Mouse (Mus musculus): ENCODE data around the gene Il11. TPM values are rescaled to one million over a fixed set of nuclear protein-coding genes. Genes with fewer than 3 reads are reported as not detected.

Il11 gene
- total RNA-seq, 2 experiments from 2014 or later = 0.13 TPM; not detected in 1

- intact Hi-C loops (cut with DNase I; ENCODE audit: low total_unique reads) = loop anchor here (5.0 kb wide), 1 partner anchor 87 kb away; no protein-coding TSS in a partner anchor
- DNase-seq = peak; percentile 74
These were observed 6.8 kb upstream of the Il11 start, which contains the start of gene Tmem238 for GRCm38 (mm10) chr7:4789436-4789935. Tmem238 (minus strand) TSS chr7:4789656.

DNA sequence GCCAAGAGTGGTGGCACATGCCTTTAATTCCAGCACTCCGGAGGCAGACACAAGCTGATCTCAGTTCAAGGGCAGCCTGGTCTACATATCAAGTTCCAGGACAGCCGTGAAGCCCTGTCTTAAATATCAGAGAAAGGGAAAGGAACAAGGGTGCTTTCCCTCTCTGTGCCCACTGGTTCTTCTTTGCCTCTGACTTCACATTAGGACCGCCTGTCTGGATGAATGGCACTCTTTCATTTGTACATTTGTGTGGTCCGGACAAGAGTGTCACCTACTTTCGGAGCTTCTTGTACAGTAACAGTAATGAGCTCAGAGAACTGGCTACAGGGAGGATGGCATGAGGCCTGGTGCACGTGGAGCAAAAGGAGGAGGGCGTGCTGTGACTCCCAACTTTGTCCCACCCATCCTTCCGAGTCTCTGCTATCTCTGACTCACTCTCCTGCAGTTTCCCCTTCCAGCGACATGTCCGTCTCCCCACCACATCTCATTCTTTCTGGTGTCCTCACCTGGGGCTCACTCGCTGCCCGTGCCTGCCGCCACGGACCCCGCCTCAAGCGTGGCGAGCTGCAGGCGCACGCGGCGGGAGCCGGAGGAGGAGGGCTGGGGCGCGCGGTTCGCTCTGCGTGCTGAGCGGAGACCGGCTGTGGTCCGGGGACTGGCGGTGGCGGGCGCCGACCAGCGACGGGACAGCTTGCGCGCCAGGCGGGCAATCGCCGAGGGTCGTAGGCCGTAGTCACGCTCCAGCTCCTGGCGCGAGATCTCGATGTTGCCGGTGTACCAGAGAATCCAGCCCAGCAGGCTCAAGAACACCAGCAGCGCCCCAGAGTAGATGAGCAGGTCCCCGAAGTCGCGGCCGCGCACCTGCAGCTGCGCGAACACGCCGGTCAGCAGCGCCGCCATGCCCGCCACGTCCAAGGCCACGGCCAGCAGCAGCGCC lies 6.1 kb upstream of the Il11 start:
- intact Hi-C loops (cut with DNase I; ENCODE audit: low total_unique reads) = loop anchor here (5.0 kb wide), 1 partner anchor 86 kb away; no protein-coding TSS in a partner anchor
- peak; percentile 64 for DNase-seq

DNA sequence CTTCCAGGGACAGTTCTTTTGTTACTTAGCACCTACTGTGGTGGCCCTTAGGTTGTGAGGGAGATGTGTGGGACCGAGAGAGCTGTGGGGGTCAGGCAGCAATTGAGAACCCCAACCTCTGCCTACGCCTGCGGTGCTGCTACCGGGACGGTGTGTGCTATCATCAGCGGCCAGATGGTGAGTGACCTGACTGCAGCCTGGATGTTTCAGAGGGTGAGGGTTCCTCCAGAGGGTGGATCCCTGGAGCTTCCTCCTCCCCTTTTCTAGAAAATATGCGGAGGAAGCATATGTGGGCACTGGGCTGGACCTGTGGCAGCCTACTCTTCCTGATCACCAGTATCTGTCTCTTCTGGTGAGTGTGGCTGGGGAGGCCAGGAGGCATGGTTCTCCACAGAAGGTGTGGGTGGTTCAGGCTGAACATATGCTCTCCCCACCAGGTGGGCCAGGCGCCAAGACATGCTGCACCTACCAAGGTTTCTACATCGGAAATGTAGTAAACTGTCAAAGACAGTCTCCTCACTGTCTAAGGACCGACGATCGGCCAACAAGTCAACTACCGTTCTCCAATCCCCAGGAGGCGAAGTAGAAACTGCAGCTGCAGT lies 1.1 kb upstream of the Il11 start:
- intact Hi-C loops (cut with DNase I; ENCODE audit: low total_unique reads) = loop anchor here (5.0 kb wide), 1 partner anchor 41 kb away; the partner anchor contains the start of gene Kmt5c
- DNase-seq = no peak

- intact Hi-C loops (cut with DNase I; ENCODE audit: low total_unique reads) = loop anchor here (5.0 kb wide), 1 partner anchor 40 kb away; the partner anchor contains the start of gene Kmt5c
- DNase-seq = no peak
These were observed 529 bp downstream of the Il11 start for GRCm38 (mm10) chr7:4782130-4782529.

DNA sequence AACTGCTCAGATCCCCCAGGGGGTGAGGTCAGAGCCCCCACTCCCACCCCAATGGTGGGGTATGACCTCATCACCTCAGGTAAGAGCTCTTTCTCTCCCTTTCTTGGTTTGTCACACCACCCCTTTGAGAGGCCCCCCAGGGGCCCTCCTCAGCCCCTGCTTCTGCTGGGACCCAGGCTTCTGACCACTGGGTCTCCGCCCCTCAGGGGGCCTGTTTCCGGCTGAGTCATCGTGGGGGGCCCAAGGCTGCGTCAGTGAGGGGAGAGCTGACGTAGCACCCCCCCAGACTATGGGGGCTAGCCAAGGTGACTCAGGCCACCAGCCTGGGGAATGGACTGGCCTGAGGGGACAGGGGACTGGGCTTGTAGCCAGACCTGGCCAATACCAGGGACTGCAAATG lies 2.7 kb downstream of the Il11 start:
- intact Hi-C loops (cut with DNase I; ENCODE audit: low total_unique reads) = loop anchor here (5.0 kb wide), 1 partner anchor 38 kb away; the partner anchor contains the start of gene Kmt5c
- no peak for DNase-seq

GRCm38 (mm10) chr7:4777851-4778637 lies 4.6 kb downstream of the Il11 start:
- DNase-seq = no peak
- intact Hi-C loops (cut with DNase I; ENCODE audit: low total_unique reads) = no loop called here

DNA sequence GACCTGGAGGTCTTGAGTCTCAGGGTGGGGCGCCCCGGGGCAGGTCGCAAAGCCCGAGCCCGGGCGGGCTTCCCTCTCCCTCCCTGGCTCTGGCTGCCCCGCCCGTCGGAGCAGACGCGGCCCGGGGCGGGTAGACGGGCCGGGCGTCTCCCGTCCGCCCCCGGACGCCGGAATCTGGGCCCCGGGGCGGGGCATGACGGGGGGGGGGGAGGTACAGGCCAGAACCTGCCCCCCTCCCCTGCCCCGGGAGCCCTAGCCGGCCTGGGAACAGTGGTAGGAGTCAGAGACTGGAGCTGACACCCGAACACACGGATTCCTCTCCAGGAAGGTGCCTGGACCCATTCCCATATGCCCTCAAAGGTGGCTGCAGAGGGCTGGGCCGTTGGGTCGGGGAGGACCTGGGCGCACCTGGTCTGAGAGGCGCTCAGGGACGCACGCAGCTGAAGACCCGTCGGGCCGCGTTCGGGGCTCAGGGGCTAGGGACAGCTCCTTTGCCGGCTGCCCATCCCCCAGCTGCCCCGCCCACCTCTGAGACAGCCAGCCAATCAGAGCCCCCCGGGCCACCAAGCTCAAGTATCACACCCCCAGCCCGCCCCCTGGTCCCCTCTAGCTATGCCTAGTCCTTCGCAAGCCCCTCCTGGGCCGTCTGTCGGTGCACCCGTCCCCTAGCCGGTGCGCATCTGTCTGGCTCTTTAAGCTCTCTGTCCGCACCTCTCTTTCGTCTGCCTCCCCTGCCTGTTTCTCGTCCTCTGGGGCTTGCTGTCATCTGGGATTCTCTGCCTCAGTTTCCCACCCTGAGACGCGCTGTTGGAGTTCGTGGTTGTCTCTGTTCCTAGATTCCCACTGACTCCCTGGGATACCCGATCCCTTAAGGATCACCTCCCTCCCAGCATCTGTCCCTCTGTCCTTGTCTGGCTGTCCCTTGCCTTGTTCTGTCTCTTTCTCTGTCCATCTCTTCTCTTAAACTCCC lies 5.5 kb downstream of the Il11 start:
- intact Hi-C loops (cut with DNase I; ENCODE audit: low total_unique reads) = no loop called here
- DNase-seq = peak; percentile 72

DNA sequence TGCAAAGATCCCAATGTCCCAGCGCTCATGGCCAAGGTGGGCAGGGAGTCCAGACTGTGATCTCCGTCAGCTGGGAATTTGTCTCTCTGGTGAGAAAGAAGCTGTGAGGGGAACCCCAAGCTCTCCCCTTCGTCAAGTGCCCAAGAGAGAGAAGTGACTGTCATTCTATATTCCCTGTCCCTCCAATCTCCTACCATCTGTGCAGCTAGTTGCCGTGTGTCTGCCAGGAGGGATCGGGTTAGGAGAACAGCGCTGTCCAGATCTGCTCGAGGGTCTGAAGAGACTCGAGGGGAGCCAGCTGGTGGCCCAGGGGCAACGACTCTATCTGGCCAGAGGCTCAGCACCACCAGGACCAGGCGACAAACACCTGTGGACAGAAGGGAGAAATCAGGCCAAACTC lies 6.5 kb downstream of the Il11 start:
- intact Hi-C loops (cut with DNase I; ENCODE audit: low total_unique reads) = no loop called here
- DNase-seq = no peak

GRCm38 (mm10) chr7:4771202-4771601 lies 11.5 kb downstream of the Il11 start, which contains the start of gene Fam71e2:
Fam71e2 (minus strand) TSS chr7:4771302.
- DNase-seq = no peak
- intact Hi-C loops (cut with DNase I; ENCODE audit: low total_unique reads) = no loop called here

GRCm38 (mm10) chr7:4764946-4765710 lies 17.5 kb downstream of the Il11 start:
- intact Hi-C loops (cut with DNase I; ENCODE audit: low total_unique reads) = no loop called here
- no peak for DNase-seq

GRCm38 (mm10) chr7:4759670-4760069 lies 23.0 kb downstream of the Il11 start:
- intact Hi-C loops (cut with DNase I; ENCODE audit: low total_unique reads) = no loop called here
- no peak for DNase-seq

GRCm38 (mm10) chr7:4752821-4753570 lies 29.7 kb downstream of the Il11 start, which contains the start of gene Cox6b2:
Cox6b2 (minus strand) TSS chr7:4753094.
- intact Hi-C loops (cut with DNase I; ENCODE audit: low total_unique reads) = no loop called here
- peak; percentile 68 for DNase-seq

- no peak for DNase-seq
- intact Hi-C loops (cut with DNase I; ENCODE audit: low total_unique reads) = no loop called here
These were observed 30.5 kb downstream of the Il11 start for GRCm38 (mm10) chr7:4751971-4752820.

GRCm38 (mm10) chr7:4749169-4749568 lies 33.5 kb downstream of the Il11 start:
- DNase-seq = no peak
- intact Hi-C loops (cut with DNase I; ENCODE audit: low total_unique reads) = no loop called here

GRCm38 (mm10) chr7:4748321-4748720 lies 34.3 kb downstream of the Il11 start:
- no peak for DNase-seq
- intact Hi-C loops (cut with DNase I; ENCODE audit: low total_unique reads) = no loop called here
